Mouse (Mus musculus): ENCODE data around the gene Lypd4.
"Not testable (repeated sequence)": the region's sequence is repeated elsewhere in the genome, so short reads cannot be mapped to it uniquely, and the experiment has no call there.

Lypd4 gene

GRCm38 (mm10) chr7:24869532-24870165, at the start of gene Lypd4, which contains the start of gene Dmrtc2:
Gene Lypd4 (minus strand): TSS chr7:24869941.
Gene Dmrtc2 (plus strand): TSS chr7:24870057.
- no peak for DNase-seq

GRCm38 (mm10) chr7:24918763-24919323, 49.1 kb upstream of the Lypd4 start:
- no peak for DNase-seq

- DNase-seq, result no peak
Measured at GRCm38 (mm10) chr7:24912480-24912879, 42.7 kb upstream of the Lypd4 start.

GRCm38 (mm10) chr7:24907211-24907748, 37.5 kb upstream of the Lypd4 start:
- DNase-seq, result peak; percentile 75 to 85

- DNase-seq, result peak in 1 of 2 experiments; percentile 46
Measured at GRCm38 (mm10) chr7:24906551-24906950, 36.8 kb upstream of the Lypd4 start.

GRCm38 (mm10) chr7:24904936-24905335, 35.2 kb upstream of the Lypd4 start:
- peak in 1 of 2 experiments; percentile 56 for DNase-seq

GRCm38 (mm10) chr7:24904070-24904483, 34.3 kb upstream of the Lypd4 start:
- peak; percentile 97 to 98 for DNase-seq

- DNase-seq, result no peak
Measured at GRCm38 (mm10) chr7:24903444-24903825, 33.7 kb upstream of the Lypd4 start.

- peak; percentile 68 to 73 for DNase-seq
Measured at GRCm38 (mm10) chr7:24902630-24903443, 33.1 kb upstream of the Lypd4 start, which contains the start of gene Arhgef1. Gene Arhgef1 (plus strand): TSS chr7:24902912.

GRCm38 (mm10) chr7:24902264-24902629, 32.5 kb upstream of the Lypd4 start:
- no peak for DNase-seq

- DNase-seq, result peak in 1 of 2 experiments; percentile 43
Measured at GRCm38 (mm10) chr7:24901842-24902241, 32.1 kb upstream of the Lypd4 start.

- DNase-seq, result no peak
Measured at GRCm38 (mm10) chr7:24901114-24901513, 31.4 kb upstream of the Lypd4 start.

- DNase-seq, result no peak
Measured at GRCm38 (mm10) chr7:24897959-24898358, 28.2 kb upstream of the Lypd4 start.

GRCm38 (mm10) chr7:24897224-24897623, 27.5 kb upstream of the Lypd4 start, which contains the start of gene Cd79a:
Gene Cd79a (plus strand): TSS chr7:24897381.
- DNase-seq, result no peak

GRCm38 (mm10) chr7:24896269-24896668, 26.5 kb upstream of the Lypd4 start:
- no peak for DNase-seq

- not testable (repeated sequence) for DNase-seq
Measured at GRCm38 (mm10) chr7:24895749-24896148, 26.0 kb upstream of the Lypd4 start.

GRCm38 (mm10) chr7:24892125-24892583, 22.4 kb upstream of the Lypd4 start:
- DNase-seq, result no peak

GRCm38 (mm10) chr7:24891241-24892124, 21.7 kb upstream of the Lypd4 start:
- no peak for DNase-seq

- DNase-seq, result peak; percentile 50 to 64
Measured at GRCm38 (mm10) chr7:24890281-24891216, 20.8 kb upstream of the Lypd4 start.

- DNase-seq, result no peak
Measured at GRCm38 (mm10) chr7:24889431-24890220, 19.9 kb upstream of the Lypd4 start.

All from thymus, adult 18-20 months (tissue).